Mouse (Mus musculus) layer of hippocampus, postnatal 36 days (tissue): ENCODE results near the gene Dzank1. TPM values are rescaled to one million over a fixed set of nuclear protein-coding genes. Genes with fewer than 3 reads are reported as not detected.

Experiments used
- DNase-seq, 2 experiments: peaks; one replicate each; pipeline ENCODE4 v3.0.0; 2022
- total RNA-seq, 2 experiments: library from RNA; stranded (reverse); gene quantifications; 2 replicates each; pipeline ENCODE4 v1.2.3; 2021

Gene Dzank1
- total RNA-seq, 2 experiments from 2014 or later, result 130 to 132 TPM

DNA sequence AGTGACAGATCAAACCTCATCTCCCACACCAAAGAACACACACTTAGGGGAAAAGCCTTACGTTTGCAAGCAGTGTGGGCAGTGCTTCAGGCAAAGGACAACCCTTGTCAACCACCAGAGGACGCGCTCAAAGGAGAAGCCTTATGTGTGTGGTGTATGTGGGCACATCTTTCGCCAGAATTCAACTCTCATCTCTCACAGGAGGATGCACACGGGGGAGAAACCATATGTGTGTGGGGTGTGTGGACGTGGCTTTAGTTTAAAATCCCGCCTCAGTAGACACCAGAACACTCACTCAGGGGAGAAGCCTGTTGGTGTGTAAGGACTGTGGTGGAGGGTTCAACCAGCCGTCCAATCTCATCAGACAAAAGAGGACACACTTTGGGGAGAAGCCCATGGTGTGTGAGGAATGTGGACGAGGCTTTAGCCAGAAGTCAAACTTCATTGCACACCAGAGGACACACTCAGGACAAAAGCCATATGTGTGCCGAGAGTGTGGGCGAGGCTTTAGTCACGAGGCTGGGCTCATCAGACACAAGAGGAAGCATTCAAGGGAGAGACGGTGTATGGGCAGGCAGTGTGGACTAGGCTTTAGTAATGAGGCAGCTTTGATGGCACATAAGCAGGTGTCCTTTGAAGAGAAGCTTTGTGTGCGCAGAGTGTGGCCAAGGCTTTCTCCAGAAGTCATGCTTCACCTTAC, 61.2 kb downstream of the Dzank1 start:
- DNase-seq, result peak; percentile 10 to 24

DNA sequence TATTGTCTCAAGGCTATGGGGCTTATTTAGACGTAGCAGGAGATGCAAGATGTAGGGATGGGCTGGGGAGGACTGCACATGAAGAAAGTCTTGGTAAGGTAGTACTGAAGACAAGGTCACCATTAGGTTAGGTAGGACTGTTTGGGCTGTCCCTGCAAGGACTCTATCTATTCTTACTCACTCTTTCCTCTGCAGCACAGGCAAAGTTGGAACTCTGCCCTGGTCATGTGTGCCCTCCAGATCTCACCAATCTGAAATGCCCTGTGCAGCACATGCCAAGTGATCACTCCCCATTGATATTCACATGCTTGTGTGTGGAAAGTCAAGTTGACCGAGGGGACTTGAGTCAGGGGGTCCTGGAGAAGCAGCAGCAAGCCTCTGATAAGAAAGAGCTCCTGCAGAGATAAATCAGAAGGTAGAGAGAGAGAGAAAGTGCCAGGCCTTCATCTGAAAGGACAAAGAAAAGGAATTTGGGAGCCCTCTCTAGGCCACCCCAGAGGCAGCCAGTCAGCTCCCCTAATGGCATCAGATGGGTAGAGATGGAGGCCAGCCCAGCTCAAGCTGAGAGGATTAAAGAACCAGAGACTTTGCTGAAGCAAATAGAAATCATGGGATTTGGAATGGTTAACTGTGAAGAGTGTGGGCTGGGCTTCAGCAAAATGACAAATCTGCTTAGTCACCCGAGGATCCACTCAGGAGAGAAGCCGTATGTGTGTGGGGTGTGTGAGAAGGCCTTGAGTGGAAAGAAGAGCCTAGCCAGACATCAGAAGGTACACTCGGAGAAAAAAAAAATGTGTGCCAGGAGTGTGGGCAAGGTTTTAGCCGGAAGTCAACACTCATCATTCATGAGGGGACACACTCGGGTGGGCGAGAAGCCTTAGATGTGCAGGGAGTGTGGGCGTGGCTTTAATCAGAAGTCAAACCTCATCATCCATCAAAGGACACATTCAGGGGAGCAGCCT, 62.1 kb downstream of the Dzank1 start:
- peak; percentile 29 to 38 for DNase-seq

GRCm38 (mm10) chr2:144464182-144464581, 63.0 kb downstream of the Dzank1 start:
- DNase-seq, result no peak

DNA sequence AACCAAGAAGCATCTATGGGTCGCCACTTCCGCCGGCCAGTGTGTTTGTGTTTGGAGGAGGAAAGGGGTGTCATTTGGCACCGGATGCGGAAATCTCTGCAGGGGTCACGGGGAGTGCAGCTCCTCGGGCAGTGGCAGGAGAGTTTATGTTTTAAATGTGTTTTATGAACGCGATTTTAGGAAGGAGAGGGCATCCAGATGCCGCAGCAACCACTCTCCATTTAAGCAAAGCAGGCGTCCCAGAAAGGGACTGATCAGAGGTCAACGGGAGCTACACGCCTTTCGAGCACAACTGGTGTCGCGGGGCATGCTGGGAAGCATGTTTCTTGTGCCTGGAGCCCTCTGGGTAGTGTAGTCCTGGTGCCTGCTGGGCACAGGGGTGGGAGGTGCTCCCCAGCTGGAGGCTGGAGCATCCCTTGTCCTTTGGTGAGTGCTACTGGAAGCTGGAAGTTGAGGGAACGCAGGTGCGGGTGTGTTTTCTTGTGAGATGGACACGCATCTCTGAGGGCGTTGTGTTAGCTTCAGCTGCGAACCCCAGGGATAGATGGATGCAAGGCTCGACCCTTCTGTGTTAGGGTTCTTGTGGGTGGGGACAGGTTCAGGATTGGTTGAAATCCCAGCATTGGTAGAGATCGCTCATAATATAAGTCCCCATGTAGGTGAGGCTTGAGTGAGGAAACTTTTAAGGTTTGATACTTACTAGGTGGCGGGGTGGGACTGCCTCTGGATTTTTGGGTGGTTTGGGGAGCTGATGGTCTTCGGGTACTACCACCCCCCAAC, 68.0 kb downstream of the Dzank1 start:
- peak; percentile 89 to 90 for DNase-seq

DNA sequence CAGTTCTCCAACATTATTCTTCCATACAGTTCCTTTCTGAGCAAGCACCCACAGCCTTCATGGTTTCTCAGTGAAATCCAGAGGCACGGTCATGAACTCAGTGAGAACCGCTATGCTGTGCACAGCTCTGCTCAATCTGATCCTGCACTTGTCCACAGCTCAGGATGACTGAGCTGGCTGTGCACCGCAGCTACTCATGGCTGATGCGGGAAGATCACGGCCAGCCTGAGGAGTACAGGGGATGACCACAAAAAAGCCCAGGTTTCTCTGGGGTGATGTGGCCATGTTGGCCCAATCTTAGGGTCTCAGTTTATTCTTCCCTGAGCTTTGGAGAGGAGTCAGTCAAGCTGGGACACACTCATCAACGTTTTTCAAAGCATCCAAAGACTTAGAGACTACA, 68.9 kb downstream of the Dzank1 start:
- no peak for DNase-seq

GRCm38 (mm10) chr2:144452364-144453008, 74.7 kb downstream of the Dzank1 start:
- DNase-seq, result peak; percentile 66 to 80

- no peak for DNase-seq
These were observed 76.8 kb downstream of the Dzank1 start for GRCm38 (mm10) chr2:144450378-144450777.

GRCm38 (mm10) chr2:144446360-144446999, 80.7 kb downstream of the Dzank1 start:
- DNase-seq, result no peak

DNA sequence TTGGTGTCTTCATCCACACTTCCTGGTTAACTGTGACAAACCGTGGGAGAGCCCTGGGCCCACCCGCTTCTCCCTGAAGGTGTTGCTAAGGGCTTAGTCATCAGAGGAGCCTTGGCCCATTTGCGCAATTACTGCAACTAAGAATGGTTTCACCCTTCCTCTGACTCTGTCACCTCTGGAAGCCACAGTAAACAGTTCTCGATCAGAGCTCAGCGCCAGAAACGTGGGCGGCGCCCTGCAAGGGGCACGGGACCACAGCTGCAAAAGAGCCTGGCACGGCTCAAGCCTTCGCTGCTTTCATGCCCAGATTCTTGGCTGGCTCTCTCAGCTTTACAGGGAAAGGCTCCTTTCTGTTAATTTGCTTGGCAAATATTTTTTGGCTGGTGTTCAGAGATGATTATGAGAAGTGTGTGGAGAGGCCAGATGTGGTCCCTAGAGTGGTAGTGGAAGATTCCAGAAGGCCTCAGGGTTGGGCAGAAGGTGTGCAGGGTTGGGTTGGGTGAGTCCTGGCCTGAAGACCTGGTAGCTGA, 85.8 kb downstream of the Dzank1 start:
- no peak for DNase-seq

DNA sequence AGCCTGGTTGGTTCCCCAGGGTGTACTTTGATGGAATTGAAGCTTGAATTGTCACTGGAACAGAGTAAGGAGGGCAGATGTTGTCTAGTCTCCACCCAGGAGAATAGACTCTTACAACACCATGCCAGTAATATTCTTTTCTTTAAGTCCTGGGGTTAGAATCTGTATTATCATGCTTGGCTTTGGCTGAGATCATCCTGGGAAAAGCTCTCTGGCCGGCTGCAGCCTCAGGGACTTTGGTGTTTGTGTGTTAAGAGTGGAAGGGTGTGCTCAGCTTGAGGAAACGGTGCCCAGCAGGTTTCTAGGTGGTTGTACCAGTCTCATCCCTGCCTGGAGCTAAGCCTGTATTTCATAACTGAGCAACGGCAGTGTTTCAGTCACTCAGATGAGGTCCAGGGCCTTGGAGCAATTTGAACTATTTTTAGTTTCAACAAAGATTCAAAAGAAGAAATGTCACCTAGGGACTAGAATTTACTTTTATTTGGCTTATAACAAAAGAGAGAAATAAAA, 88.0 kb downstream of the Dzank1 start:
- no peak for DNase-seq

DNA sequence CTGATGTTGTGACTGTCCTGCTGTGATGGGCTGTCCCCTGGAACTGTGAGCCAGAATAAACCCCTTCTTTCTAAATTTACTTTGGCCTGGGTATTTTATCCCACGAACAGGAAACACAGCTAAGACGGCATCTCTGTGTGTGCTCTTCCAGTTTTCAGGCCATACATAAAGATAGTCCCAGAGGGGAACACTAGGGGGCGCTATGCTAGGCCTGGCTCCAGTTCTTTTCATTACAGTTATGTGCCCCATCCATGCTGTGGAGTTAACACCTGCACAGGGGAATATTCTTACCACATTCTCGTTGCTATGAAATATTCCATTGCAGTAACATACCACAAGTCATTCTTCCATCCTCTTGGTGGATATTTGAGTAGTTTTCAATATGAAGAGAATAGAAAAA, 88.8 kb downstream of the Dzank1 start:
- no peak for DNase-seq

DNA sequence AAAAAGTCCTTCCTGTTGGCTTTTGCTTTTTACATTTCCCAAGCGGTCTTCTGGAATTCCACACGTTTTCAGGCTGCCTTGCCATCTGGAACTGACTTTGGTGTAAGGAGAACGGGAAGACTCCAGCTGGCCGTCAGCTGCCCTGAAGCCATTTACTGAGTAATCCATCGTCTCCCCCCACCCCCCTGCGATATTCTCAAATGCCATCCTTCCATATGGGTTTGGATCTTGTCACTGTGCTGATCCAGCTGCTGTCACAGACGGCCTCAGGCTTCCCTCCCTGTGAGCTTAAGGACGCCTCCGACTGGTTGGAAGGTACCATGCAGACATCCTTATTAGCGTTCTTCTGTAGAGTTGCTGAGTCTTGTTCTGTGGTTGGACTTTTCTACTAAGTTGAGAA, 91.5 kb downstream of the Dzank1 start:
- DNase-seq, result peak in 1 of 2 experiments; percentile 47

GRCm38 (mm10) chr2:144431286-144431825, 95.9 kb downstream of the Dzank1 start:
- DNase-seq, result peak; percentile 5 to 29

DNA sequence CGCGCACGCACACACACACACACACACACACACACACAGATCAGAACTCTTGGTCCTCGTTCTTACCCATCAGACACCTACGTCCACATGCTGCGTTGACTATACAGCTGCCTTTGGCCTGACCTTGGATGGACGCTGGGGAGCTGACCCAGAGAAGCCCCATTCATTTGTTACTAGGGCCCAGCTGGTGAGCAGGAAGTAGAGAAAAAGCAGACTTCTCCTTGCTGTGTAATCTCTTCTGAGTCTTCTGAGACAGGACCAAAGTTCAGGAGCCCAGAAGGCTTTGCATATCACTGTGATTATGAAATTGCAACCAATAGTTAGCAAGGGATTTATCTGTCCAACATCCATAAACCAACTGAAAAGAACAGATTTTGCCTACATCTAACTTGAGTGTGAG, 98.0 kb downstream of the Dzank1 start:
- DNase-seq, result no peak

DNA sequence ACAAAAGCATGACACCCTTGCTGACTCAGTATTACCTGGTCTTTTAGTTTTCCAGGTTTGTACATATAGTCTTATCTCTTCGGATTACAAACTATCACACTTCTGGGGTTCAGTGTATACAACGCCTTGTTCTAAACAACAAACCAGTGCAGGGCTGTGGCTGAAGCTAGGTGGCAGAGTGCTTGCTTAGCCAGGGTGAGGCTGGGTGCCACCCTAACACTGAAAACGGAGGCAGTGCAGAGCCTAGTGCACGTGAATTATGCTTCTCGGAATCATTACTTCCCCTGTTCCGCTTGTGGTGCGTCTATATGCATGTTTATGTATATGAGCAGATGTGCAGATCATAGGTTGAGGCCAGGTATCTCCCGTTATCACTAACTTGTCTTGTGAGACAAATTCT, 98.6 kb downstream of the Dzank1 start:
- DNase-seq, result no peak

- no peak for DNase-seq
These were observed 99.4 kb downstream of the Dzank1 start for GRCm38 (mm10) chr2:144427852-144428251.

- no peak for DNase-seq
These were observed 101.5 kb downstream of the Dzank1 start for GRCm38 (mm10) chr2:144425761-144426160.

GRCm38 (mm10) chr2:144422094-144422675, 105.0 kb downstream of the Dzank1 start:
- DNase-seq, result no peak
